Mouse (Mus musculus): ENCODE measurements around the gene Ddx5.
A peak's percentile ranks its signal among the peaks of the same experiment; 100 is the strongest.
"Not testable (repeated sequence)": the region's sequence is repeated elsewhere in the genome, so short reads cannot be mapped to it uniquely, and the experiment has no call there.

The Ddx5 gene

DNA sequence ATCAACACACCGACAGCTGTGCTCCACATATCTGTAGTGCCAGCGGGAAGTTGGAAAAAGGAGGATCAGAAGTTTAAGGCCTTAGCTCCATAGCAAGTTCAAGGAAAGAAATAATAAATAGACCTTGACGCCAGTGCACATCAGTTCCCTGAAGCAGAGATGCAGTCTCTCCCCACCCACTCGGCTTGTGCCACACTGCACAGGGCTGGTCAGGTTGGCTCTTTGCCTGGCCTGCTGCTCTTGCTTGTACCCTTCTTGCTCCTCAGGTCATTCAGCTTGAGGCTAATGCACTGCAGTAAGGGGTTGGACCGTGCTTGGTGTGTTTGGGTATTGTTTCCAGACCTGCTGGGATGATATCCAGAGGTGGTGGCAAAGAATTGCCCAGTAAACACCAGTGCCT is 28.5 kb downstream of the Ddx5 start:
- DNase-seq = no peak

DNA sequence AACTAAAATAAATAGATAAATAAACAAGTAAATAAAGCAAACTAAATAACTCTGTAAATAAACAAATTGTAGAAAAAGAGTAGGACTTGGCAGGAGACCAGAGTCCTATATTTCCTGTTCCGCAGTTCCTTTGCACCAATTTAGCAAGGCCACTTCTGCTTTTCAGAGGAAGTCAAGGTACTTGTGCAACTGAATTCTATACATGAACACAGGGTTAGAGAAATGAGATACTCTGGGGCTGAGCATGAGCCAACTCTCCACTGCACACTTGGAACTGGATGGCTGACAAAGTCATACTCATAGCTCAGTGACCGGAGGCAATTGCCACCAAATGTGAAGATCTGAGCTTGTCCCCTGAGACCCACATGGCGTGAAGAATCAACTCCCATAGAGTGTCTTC is 30.0 kb downstream of the Ddx5 start:
- no peak for DNase-seq

DNA sequence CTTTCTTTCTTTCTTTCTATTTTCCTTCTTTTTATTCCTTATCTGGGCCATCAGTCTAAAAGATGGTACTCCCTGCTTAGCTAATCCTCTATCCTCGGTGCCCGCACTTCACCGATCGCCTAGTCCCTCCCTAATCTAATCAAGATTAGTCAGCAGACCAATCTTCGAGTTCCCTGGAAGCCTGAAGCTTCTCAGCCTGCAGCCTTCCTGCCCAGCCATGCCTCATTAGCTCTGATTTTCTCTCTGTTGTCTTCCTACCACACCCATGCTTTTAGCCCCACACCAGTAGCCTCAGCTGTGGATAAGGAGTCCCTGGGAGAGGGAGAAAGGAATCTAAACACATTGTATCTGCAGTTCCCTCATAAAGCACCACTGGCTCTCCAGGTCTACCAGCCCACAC is 33.4 kb downstream of the Ddx5 start:
- no peak for DNase-seq

DNA sequence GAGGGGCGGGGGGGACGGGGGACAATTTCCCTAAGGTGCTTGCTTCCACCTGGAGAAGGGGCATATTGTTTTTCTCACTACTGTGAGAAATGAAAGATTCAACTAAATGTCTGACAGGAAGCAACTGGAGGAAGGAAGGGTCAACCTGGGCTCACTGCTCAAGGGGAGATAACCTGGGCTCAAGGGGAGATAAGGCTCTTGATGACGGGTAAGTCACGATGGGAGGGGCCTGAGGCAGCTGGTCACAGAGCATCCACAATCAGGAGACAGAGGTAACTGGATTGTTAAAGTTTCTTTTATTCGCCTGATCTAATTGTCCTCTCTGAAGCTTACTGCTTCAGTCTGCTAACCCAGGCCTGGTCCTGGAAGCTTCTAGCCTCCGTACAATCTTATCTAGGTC is 35.7 kb downstream of the Ddx5 start:
- DNase-seq = no peak

DNA sequence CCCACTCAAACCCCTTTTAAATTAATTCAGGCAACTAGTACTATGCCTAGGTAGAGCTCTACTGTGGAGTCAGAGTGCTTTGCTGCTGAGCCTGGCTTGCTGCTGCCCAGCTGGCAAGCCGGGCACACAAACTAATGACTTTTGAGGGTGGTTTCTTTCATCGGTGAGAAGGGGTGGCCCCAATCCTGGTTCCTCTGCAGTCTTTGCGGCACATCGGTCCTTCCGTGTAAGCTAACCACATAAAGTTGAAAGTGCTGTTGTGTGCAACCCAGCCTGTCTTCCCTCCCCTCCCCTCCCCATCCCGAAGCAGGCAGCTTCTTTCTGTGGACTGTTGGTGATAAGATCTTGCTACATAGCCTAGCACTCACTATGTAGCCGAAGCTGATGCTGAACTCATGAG is 36.9 kb downstream of the Ddx5 start:
- DNase-seq = no peak

DNA sequence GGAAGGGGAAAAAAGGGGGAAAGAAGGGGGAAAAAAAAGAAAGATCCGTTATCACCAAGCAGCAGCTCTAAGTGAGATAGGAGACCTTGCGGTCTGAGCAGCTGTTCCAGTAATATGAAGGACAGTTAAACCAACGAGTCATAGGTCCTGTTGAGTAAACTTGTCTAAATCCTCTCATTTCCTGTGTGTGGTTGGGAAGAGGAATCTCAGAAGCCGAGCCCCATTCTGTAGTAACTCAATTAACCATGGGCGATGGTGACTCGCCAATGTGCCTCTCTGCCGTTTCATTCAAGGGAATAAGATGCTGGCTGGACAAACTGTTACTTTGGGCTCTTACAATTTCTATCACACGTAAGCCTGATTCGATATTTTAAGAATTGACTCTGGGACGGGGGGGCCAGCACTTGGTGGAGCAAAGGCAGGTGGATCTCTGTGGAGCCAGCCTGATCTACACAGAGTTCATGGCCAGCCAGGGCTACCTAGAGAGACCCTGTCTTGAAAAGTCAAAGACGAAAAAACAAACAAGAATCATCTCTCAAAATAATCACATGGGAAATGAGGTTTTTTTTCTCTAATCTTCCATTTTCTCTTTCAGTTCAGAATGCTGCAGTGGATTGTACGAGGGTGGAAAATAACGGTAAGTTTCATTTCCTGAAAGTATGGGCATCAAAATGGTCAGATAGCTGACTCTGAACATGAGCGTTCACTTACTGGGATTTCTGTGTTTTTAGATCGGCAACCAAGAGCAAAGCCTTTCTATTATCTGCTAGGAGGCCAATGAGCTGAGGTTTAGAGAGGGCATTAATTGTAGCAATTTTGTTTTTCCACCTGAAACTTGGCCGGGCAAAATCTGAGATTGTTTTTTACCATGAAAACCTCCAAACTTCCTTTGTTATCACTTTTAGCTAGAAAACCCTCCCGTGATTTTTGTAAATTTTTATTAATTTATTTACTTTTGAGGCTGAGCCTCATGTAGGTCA is 37.7 kb downstream of the Ddx5 start, which contains the start of gene Milr1:
Milr1 (plus strand) TSS at position 188 of the 980 bp plus-strand sequence.
- no peak for DNase-seq

DNA sequence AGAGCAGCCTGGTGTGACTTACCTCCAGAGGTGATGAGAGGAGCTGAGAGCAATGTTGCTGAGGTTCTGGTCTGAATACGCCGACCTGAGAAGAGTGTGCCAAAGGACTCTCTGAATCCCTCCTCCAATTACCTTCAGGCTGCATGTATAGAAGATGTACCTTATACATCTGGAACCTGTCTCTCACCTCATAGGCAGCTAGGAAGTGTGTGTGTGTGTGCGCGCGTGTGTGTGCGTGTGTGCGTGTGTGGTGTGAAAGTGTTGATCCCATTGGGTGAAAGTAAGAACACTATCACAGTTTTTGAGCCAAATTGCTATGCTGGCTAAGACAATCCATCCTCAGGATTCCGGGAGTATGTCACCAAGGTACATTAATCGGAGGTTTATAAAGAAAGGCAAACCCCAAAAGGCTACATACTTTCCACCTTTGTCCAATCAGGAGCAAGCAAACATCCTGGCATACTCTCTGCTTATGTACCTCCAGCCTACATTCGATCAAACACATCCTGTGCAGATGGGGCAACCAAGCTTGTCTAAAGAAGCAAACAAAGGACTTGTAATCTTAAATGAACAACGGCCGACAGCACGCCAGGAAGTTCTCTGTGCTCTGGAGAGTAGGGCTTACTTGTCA is 38.7 kb downstream of the Ddx5 start, which contains the start of gene Pecam1:
Pecam1 (minus strand) TSS at position 508 of the 631 bp plus-strand sequence.
- no peak for DNase-seq

DNA sequence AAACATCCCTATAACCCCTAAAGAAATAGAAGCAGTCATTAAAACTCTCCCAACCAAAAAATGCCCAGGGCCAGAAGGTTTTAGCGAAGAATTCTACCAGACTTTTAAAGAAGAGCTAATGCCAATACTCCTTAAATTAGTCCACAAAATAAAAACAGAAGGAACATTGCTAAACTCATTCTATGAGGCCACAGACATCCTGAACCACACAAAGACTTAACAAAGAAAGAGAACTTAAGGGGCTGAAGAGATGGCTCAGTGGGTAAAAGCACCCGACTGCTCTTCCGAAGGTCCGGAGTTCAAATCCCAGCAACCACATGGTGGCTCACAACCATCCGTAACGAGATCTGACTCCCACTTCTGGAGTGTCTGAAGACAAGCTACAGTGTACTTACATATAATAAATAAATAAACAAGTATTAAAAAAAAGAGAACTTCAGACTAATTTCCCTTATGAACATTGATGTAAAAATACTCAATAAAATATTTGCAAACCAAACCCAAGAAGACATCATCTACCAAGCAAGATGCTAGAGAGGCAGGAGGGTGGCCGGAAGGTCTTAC is 39.3 kb downstream of the Ddx5 start:
- not testable (repeated sequence) for DNase-seq

DNA sequence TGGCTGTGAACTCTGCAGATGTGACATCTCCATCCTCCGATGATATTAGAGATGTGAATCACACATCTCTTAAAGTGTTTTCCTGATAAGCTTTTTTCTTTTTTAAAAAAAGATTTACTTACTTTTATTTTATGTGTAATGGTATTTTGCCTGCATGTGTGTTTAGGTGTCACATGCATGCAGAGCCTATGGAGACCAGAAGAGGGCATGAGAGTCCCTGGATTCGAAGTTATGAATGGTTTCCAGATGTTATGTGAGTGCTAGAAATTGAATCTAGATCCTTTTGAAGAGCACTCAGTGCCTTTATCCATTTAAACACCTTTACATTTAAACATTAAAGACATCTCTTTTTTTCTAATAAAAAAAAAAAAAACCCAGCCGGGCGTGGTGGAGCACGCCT is 44.0 kb downstream of the Ddx5 start:
- DNase-seq = no peak

DNA sequence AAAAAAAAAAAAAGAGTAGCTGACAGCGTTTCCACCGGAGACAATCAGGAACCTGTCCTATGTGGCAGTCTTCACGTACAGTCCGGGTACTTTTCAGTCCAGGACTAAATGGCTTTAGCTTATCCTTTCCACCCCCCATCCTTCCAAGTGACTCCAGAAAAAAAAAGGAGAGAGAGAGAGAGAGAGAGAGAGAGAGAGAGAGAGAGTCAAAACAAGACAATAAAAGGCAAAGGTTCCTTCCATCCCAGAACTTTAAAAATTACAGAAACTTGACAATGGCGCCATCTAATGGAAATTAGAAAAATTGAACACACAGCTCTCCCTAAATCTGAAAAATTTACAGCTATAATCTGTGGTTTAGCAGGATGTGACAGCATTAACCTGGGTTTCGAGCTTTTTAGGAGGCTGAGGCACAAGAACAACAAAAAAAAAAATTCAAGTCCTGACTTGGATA is 46.6 kb downstream of the Ddx5 start:
- DNase-seq = no peak

DNA sequence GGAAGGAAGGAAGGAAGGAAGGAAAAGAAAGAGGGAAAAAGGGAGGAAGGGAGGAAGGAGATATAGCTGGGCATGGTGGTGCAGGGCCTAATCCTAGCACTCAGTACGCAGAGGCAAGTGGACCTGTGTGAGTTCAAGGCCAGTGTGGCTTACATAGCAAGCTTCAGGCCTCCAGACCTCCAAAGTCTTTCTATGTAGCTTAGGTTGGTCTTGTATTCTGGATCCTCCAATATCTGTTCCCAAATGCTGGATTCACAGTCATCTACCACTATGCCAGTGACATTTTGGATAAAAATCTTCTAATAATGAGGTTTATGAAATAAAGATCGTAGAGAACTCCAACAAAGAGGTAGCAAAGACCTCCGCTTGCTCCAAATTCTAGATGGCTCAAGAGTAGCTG is 47.2 kb downstream of the Ddx5 start:
- no peak for DNase-seq

DNA sequence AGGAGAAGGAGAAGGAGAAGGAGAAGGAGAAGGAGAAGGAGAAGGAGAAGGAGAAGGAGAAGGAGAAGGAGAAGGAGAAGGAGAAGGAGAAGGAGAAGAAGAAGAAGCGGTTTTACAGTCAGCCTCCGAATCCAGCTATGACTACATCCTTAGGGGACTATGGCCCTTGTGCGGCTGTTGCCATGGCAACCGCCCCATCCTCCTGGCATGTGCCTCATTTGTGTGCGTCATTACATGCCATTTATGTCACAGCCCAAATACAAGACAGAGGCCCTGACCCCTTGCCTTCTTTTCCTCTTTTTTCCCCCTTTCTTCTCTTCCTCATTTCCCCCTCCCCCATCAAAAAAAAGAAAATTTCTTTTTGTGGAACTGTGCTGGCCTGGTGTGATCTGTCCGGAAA is 47.8 kb downstream of the Ddx5 start:
- DNase-seq = no peak

DNA sequence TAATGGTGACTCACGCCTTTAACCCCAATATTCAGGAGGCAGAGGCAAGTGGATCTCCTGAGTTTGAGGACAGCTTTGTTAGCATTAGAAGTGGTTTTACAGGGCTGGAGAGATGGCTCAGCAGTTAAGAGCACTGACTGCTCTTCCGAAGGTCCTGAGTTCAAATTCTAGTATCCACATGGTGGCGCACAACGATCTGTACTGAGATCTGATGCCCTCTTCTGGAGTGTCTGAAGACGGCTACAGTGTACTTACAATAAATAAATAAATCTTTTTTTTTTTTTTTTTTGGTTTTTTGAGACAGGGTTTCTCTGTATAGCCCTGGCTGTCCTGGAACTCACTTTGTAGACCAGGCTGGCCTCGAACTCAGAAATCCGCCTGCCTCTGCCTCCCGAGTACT is 48.3 kb downstream of the Ddx5 start:
- not testable (repeated sequence) for DNase-seq

DNA sequence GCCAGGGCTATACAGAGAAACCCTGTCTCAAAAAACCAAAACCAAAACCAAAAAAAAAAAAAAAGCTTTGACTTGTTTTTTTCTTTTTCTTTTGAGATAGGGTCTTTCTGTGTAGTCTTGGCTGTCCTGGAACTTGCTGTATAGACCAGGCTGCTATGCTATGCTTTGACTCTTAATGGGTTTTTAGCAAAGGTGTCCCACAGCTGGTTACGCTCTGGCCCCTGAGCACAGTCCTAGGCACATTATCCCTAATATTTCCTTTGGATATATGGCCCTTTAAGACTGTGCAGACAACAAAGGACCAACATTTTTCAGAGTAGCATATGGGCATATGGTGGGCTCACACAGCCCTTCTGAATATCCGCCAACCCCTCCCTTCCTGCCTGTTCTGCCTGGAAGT is 49.9 kb downstream of the Ddx5 start:
- no peak for DNase-seq

DNA sequence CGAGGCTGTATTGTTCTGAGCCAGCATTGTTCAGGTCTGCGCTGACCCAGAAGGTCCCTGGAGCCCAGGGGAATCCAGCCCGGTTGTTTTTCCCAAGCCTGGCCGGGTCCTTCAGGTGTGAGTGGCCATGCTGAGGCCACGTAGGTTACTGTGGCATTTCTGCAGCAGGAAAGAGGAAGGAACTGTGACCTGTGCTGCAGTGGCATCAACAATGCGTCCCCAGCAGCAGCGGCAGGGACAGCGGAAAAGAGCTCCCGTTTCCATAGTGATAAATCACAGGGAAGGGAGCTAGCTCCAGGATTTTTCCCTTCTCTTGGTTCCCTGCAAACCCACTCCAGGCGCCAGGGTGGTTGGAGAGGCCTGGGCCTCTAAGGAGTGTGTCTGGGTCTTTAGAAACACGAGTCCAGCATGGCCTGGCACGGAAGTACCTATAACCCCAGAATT is 51.8 kb downstream of the Ddx5 start:
- DNase-seq = peak; percentile 49

DNA sequence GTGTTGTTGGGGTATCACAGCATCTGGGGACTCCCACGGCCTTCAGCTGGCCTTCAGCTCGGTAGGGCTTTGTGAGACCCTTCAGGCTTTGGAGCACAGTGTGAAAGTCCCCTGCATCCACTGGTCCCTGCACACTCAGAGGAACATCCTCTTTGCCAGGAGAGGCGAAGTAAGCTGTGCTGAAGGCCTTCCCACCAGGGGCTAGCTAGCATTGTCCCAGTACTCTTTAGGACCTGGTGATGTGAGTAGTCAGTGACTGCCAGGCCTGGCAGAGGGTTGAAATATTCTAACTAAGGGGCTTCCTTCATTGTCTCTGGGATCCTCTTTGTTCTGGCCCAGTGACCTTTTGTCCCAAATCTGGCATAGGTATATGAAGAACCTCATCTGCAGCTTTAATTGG is 52.4 kb downstream of the Ddx5 start:
- no peak for DNase-seq

DNA sequence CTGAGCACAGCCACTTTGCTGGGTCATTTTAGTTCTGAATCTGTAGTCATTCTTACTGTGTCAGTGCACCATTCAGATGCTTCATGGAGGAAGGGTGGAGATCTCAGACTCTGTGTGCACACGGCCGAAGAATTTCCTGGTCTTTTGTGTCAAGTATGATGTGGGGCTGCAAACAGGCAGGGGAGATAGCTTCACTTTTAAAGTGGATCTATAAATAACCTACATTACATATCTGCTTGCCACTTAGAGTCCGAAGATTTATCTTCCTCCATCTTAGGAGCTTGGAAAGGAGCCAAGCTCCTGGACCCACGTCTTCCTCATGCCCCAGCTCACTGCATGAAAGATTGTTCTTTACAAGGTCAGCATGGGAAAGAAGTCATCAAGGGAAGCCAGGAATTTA is 58.3 kb downstream of the Ddx5 start:
- no peak for DNase-seq
